Mouse (Mus musculus): Measurements from ENCODE around the gene Cfd. TPM values are rescaled to one million over a fixed set of nuclear protein-coding genes. Genes with fewer than 3 reads are reported as not detected.

Cfd gene
- total RNA-seq (2014; rRNA removed) (not detected in 2 replicates), polyA plus RNA-seq (2015; fragmentation: Nextera tagmentation; extraction: Ambion mirVana) (not detected in 2 replicates)

DNA sequence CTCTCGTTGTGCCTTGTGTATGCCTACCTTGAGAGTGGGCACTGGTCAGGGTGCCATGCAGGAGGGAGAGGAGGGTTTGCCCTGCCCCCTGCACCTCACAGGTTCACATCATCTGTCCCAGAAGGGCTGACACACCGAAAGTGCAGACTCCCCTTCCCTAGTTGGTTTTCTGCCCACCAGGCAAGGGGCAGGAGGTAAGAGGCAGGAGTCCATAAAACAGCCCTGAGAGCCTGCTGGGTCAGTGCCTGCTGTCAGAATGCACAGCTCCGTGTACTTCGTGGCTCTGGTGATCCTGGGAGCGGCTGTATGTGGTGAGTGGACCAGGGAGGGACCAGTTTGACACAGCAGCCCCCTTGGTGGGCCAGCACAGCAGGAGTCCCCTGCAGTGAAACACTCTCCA lies at the start of gene Cfd:
Cfd (plus strand) TSS at position 184 of the 400 bp plus-strand sequence.
- H3K4me2 ChIP-seq (ENCODE audit: low read depth), result no peak within 1 kb of the TSS
- no peak for TF ChIP-seq CTCF (IDR thresholded peaks at IDR 0.05; ENCODE audit: low read depth)
- peaks cover 8% of the 10 kb centered on the region; the same call in 1 of the 2 replicates for H3K36me3 ChIP-seq (ENCODE audit: insufficient read depth)
- ATAC-seq (no peak), DNase-seq (no peak)
- 39% methylated on average over 5 of the region's 5 CpGs for WGBS
- H3K4me3 ChIP-seq (ENCODE audit: low read depth, low read length), result no peak within 1 kb of the TSS
- no peaks in the 10 kb centered on the region for H3K27me3 ChIP-seq (ENCODE audit: insufficient read depth, low read length)
- H3K27ac ChIP-seq (ENCODE audit: low read depth, low read length), result no peak within 1 kb of the TSS
- no peaks in the 10 kb centered on the region for H3K9me3 ChIP-seq (ENCODE audit: low read length)
- no peaks in the 10 kb centered on the region for H3K4me1 ChIP-seq (ENCODE audit: insufficient read depth)
- no peak within 1 kb of the TSS for H3K9ac ChIP-seq

DNA sequence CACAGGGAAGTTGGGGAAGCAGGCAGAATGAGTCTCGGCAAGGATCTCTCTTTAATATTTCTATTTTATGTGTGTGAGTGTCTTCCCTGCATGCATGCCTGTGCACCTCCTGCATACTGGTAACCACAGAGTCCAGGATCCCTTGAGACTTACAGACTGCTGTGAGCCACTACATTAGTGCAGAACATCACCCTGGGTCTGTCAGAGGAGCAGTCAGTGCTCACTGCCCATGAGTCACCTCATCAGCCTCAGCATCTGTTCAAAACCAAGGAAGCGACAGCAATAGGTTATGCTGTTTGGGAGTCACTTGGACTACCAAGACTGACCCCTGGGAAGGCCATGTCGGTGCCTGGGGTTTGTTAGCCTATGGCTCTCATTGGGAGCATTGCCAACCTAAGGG lies 48.3 kb upstream of the Cfd start:
- TF ChIP-seq CTCF (IDR thresholded peaks at IDR 0.05; ENCODE audit: low read depth), result no peak
- 77% methylated on average over 3 of the region's 3 CpGs for WGBS
- ATAC-seq, result no peak
- H3K4me1 ChIP-seq (ENCODE audit: insufficient read depth), result no peaks in the 10 kb centered on the region
- H3K9me3 ChIP-seq (ENCODE audit: low read length), result no peaks in the 10 kb centered on the region
- H3K9ac ChIP-seq, result no peak overlapping the region
- no peaks in the 10 kb centered on the region for H3K27me3 ChIP-seq (ENCODE audit: insufficient read depth, low read length)
- no peak overlapping the region for H3K27ac ChIP-seq (ENCODE audit: low read depth, low read length)
- H3K36me3 ChIP-seq (ENCODE audit: insufficient read depth), result no peaks in the 10 kb centered on the region
- no peak overlapping the region for H3K4me2 ChIP-seq (ENCODE audit: low read depth)
- no peak overlapping the region for H3K4me3 ChIP-seq (ENCODE audit: low read depth, low read length)
- DNase-seq, result no peak

GRCm38 (mm10) chr10:79843476-79843875 lies 47.2 kb upstream of the Cfd start:
- H3K4me1 ChIP-seq (ENCODE audit: insufficient read depth), result no peaks in the 10 kb centered on the region
- H3K4me3 ChIP-seq (ENCODE audit: low read depth, low read length), result no peak overlapping the region
- no peak overlapping the region for H3K9ac ChIP-seq
- no peak for DNase-seq
- 38% methylated on average over 6 of the region's 6 CpGs for WGBS
- H3K4me2 ChIP-seq (ENCODE audit: low read depth), result no peak overlapping the region
- H3K9me3 ChIP-seq (ENCODE audit: low read length), result no peaks in the 10 kb centered on the region
- TF ChIP-seq CTCF (IDR thresholded peaks at IDR 0.05; ENCODE audit: low read depth), result no peak
- no peaks in the 10 kb centered on the region for H3K36me3 ChIP-seq (ENCODE audit: insufficient read depth)
- H3K27me3 ChIP-seq (ENCODE audit: insufficient read depth, low read length), result no peaks in the 10 kb centered on the region
- H3K27ac ChIP-seq (ENCODE audit: low read depth, low read length), result no peak overlapping the region
- ATAC-seq, result no peak

DNA sequence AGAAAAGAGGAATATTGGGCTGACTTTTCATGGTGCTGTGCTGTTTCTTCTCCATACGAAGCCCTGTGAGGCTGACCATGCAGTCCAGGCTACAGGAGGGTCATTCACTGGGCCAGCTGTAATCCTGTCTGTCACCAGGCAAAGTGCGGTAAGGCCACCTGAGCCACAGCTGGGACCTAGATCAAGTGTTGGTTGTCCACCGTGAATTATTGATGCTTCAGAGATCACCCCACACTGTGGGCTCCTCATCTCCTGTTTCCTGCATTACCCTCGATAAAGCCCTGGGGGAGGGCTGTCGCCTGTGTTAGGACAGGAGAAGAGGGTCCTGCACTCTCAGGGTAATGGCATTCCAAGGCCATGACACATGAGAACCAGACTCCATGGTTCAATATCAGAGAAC lies 44.1 kb upstream of the Cfd start:
- no peaks in the 10 kb centered on the region for H3K27me3 ChIP-seq (ENCODE audit: insufficient read depth, low read length)
- TF ChIP-seq CTCF (IDR thresholded peaks at IDR 0.05; ENCODE audit: low read depth), result no peak
- no peaks in the 10 kb centered on the region for H3K9me3 ChIP-seq (ENCODE audit: low read length)
- H3K4me2 ChIP-seq (ENCODE audit: low read depth), result no peak overlapping the region
- no peak overlapping the region for H3K4me3 ChIP-seq (ENCODE audit: low read depth, low read length)
- no peak overlapping the region for H3K9ac ChIP-seq
- ATAC-seq (no peak), DNase-seq (no peak)
- WGBS, result 80% methylated on average over 5 of the region's 5 CpGs
- H3K4me1 ChIP-seq (ENCODE audit: insufficient read depth), result no peaks in the 10 kb centered on the region
- H3K36me3 ChIP-seq (ENCODE audit: insufficient read depth), result no peaks in the 10 kb centered on the region
- H3K27ac ChIP-seq (ENCODE audit: low read depth, low read length), result no peak overlapping the region

- Histone ChIP-seq H3K27ac (ENCODE audit: low read depth, low read length) (no peak overlapping the region), H3K9me3 (ENCODE audit: low read length) (no peaks in the 10 kb centered on the region), H3K4me1 (ENCODE audit: insufficient read depth) (peaks cover 17% of the 10 kb centered on the region), H3K36me3 (ENCODE audit: insufficient read depth) (no peaks in the 10 kb centered on the region), H3K4me3 (ENCODE audit: low read depth, low read length) (no peak overlapping the region), H3K9ac (no peak overlapping the region), H3K27me3 (ENCODE audit: insufficient read depth, low read length) (no peaks in the 10 kb centered on the region), H3K4me2 (ENCODE audit: low read depth) (no peak overlapping the region)
- no peak for TF ChIP-seq CTCF (IDR thresholded peaks at IDR 0.05; ENCODE audit: low read depth)
- no peak for DNase-seq
- no peak for ATAC-seq
- WGBS, result 83% methylated on average over 8 of the region's 8 CpGs
Measured at GRCm38 (mm10) chr10:79849941-79850628, 40.6 kb upstream of the Cfd start.

GRCm38 (mm10) chr10:79851653-79852052 lies 39.0 kb upstream of the Cfd start:
- Histone ChIP-seq H3K4me2 (ENCODE audit: low read depth) (no peak overlapping the region), H3K36me3 (ENCODE audit: insufficient read depth) (no peaks in the 10 kb centered on the region), H3K4me1 (ENCODE audit: insufficient read depth) (peaks cover 22% of the 10 kb centered on the region), H3K27me3 (ENCODE audit: insufficient read depth, low read length) (no peaks in the 10 kb centered on the region), H3K9me3 (ENCODE audit: low read length) (no peaks in the 10 kb centered on the region), H3K27ac (ENCODE audit: low read depth, low read length) (peak overlapping the region; percentile 98), H3K4me3 (ENCODE audit: low read depth, low read length) (no peak overlapping the region), H3K9ac (no peak overlapping the region)
- TF ChIP-seq CTCF (IDR thresholded peaks at IDR 0.05; ENCODE audit: low read depth), result no peak
- 76% methylated on average over 3 of the region's 3 CpGs for WGBS
- DNase-seq (no peak), ATAC-seq (no peak)

DNA sequence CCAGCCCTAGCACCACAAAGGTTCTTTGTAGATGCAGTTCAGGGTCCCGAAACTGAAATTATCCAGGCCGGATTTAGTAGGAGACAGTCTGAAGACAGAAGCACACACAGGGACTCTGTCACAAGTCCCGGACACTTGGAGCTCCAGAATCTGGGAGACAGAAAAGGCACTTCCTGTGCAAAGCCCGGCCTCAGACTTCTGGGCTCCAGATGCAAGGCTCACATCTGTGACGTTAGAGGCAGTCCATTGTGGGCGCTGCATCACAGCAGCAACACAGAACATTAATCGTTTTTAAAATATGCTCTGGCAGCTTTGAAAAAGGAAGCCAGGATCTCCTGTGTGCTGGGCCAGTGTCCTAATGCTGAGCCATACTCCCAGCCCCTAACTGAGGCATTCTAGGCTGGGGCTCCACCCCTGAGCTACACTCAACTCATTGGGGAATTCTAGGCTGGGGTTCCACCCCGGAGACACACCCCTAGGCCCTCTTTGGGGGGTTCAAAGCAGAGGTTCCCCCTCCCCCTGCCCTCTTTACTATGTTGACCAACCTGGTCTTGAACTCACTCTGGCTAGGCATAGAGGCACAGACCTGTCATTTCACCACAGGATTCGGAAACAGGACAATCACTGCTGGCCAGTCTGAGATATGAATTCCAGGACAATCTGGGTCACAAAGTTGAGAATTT lies 38.4 kb upstream of the Cfd start:
- H3K4me2 ChIP-seq (ENCODE audit: low read depth), result peak overlapping the region; percentile 56
- no peaks in the 10 kb centered on the region for H3K27me3 ChIP-seq (ENCODE audit: insufficient read depth, low read length)
- peak overlapping the region; percentile 98 for H3K27ac ChIP-seq (ENCODE audit: low read depth, low read length)
- DNase-seq, result no peak
- peak overlapping the region; percentile 34; the same call in 1 of the 2 replicates for H3K4me3 ChIP-seq (ENCODE audit: low read depth, low read length)
- no peak overlapping the region for H3K9ac ChIP-seq
- 49% methylated on average over 9 of the region's 9 CpGs for WGBS
- no peaks in the 10 kb centered on the region for H3K9me3 ChIP-seq (ENCODE audit: low read length)
- no peak for TF ChIP-seq CTCF (IDR thresholded peaks at IDR 0.05; ENCODE audit: low read depth)
- peaks cover 28% of the 10 kb centered on the region for H3K4me1 ChIP-seq (ENCODE audit: insufficient read depth)
- peaks cover 4% of the 10 kb centered on the region; the same call in 1 of the 2 replicates for H3K36me3 ChIP-seq (ENCODE audit: insufficient read depth)
- ATAC-seq, result no peak

All from forebrain, postnatal 0 days (tissue).